In the genomic region with DNA sequence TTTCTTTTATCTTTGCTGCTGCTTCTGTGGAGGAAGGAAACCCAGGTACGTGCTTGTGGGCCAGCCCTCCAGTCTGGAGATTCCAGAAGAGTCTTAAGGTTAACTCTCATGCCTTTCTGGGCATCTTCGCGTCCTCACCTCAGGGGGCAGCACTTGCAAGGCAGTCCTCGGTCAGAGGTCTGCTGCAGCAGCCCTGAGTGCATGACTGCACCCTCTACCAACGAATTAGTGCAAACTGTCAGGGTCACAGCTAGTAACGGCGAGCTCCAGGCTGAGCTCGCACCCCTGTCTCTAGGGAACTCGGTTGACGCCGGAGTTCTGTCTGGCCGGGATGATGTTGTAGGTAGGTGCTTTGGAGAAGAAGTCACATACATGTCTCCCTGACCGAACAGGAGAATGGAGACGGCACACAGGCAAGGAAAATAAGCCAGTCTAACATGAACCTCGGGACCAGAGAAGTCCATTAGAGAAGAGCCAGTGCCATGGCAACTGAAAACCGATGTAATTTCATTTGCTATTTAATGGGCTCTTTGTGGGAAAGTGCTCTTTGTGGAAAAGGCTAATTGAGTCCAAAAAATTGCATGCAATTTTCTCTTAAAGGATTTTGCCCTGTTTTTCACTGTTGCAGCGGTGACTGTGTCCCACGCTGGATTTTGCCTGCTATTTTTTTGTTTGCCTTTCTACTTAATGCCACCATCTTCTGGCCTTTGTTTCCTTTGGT, we compare ENCODE assay signal across 9 mouse cellular contexts. TPM values are rescaled to one million over a fixed set of nuclear protein-coding genes. Genes with fewer than 3 reads are reported as not detected.
DNase-seq lines count a peak whose midpoint lies in the region; ATAC-seq lines count a peak whose summit lies in the region.
"Had no signal": no experiment of that assay in that cellular context is flagged by ENCODE, and none has a peak within 500 bp of the region (broad histone marks: within the 10 kb centered on the region; RNA-seq: fewer than 3 reads in every experiment).

No protein-coding gene starts in this region.

- H3K4me1 ChIP-seq in lung, embryonic 15.5 days, result no peaks in the 10 kb centered on the region
- H3K4me1 ChIP-seq in forebrain, embryonic 10.5 days, result peaks cover 70% of the 10 kb centered on the region
- 0 out of 2 replicates have a peak, but pooled peaks cover 2% of the 10 kb centered on the region for H3K4me1 ChIP-seq in intestine, embryonic 16.5 days (ENCODE audit: control insufficient read depth, insufficient read depth, low read length)
- peaks cover 23% of the 10 kb centered on the region for H3K4me1 ChIP-seq in neural tube, embryonic 15.5 days

- H3K36me3 ChIP-seq in lung, embryonic 15.5 days, result no peaks in the 10 kb centered on the region
- no peaks in the 10 kb centered on the region for H3K36me3 ChIP-seq in forebrain, embryonic 10.5 days (replicated peaks)
- no peaks in the 10 kb centered on the region for H3K36me3 ChIP-seq in intestine, embryonic 16.5 days (ENCODE audit: control insufficient read depth, insufficient read depth, low read length)
- H3K36me3 ChIP-seq in neural tube, embryonic 15.5 days, result no peaks in the 10 kb centered on the region

- H3K9ac ChIP-seq in lung, embryonic 15.5 days, result no peak overlapping the region
- no peak overlapping the region for H3K9ac ChIP-seq in intestine, embryonic 16.5 days (ENCODE audit: low read depth, low read length)
- peak overlapping the region; percentile 26 for H3K9ac ChIP-seq in neural tube, embryonic 15.5 days (replicated peaks)

- H3K4me2 ChIP-seq in lung, embryonic 15.5 days, result peak overlapping the region; percentile 26
- H3K4me2 ChIP-seq in intestine, embryonic 16.5 days (ENCODE audit: low read depth, low read length), result peak overlapping the region; percentile 25; the same call in 1 of the 2 replicates
- H3K4me2 ChIP-seq in neural tube, embryonic 15.5 days, result peak overlapping the region; percentile 58

- ATAC-seq in lung, embryonic 15.5 days (ENCODE audit: borderline replicate concordance, extremely low read depth, low FRiP score, low TSS enrichment), result no peak
- ATAC-seq in intestine, embryonic 16.5 days, result no peak; the same call in 1 of the 2 replicates
- ATAC-seq in neural tube, embryonic 15.5 days (ENCODE audit: low FRiP score), result peak; percentile 69
- ATAC-seq in inflammation-experienced regulatory T-cells, adult 6 months, result no peak

- no peak overlapping the region for H3K4me3 ChIP-seq in lung, embryonic 15.5 days
- peak overlapping the region; percentile 36; the same call in 1 of the 2 replicates for H3K4me3 ChIP-seq in forebrain, embryonic 10.5 days
- H3K4me3 ChIP-seq in intestine, embryonic 16.5 days (ENCODE audit: low read length), result no peak overlapping the region
- peak overlapping the region; percentile 24 for H3K4me3 ChIP-seq in neural tube, embryonic 15.5 days (replicated peaks)
- H3K4me3 ChIP-seq: megakaryocyte, embryonic 14.5 days had no signal

- WGBS in lung, embryonic 15.5 days, result 28% methylated on average over 18 of the region's 18 CpGs
- WGBS in forebrain, embryonic 10.5 days, result 18% methylated on average over 18 of the region's 18 CpGs
- 35% methylated on average over 18 of the region's 18 CpGs for WGBS in intestine, embryonic 16.5 days
- 12% methylated on average over 18 of the region's 18 CpGs for WGBS in neural tube, embryonic 15.5 days

- no peak for DNase-seq in lung, postnatal 36 days
- peak; percentile 70 for DNase-seq in forebrain, embryonic 10.5 days (ENCODE audit: extremely low spot score, low spot score)
- no peak for DNase-seq in left cerebral cortex, postnatal 25 days (ENCODE audit: low spot score in 2 of 2)
- DNase-seq: gastrocnemius, postnatal 14 days had no signal

- H3K9me3 ChIP-seq in lung, embryonic 15.5 days, result no peaks in the 10 kb centered on the region
- H3K9me3 ChIP-seq in forebrain, embryonic 10.5 days, result no peaks in the 10 kb centered on the region
- no peaks in the 10 kb centered on the region for H3K9me3 ChIP-seq in intestine, embryonic 16.5 days (ENCODE audit: control insufficient read depth, low read length)
- no peaks in the 10 kb centered on the region for H3K9me3 ChIP-seq in neural tube, embryonic 15.5 days (replicated peaks)
- H3K9me3 ChIP-seq: megakaryocyte, embryonic 14.5 days had no signal

- no peaks in the 10 kb centered on the region for H3K27me3 ChIP-seq in lung, embryonic 15.5 days
- no peaks in the 10 kb centered on the region; the same call in 1 of the 2 replicates for H3K27me3 ChIP-seq in forebrain, embryonic 10.5 days (ENCODE audit: poor library complexity, severe bottlenecking)
- H3K27me3 ChIP-seq in intestine, embryonic 16.5 days (replicated peaks; ENCODE audit: control insufficient read depth, insufficient read depth, low read length), result no peaks in the 10 kb centered on the region
- H3K27me3 ChIP-seq in neural tube, embryonic 15.5 days (replicated peaks), result no peaks in the 10 kb centered on the region

- no peak overlapping the region for H3K27ac ChIP-seq in lung, embryonic 15.5 days
- peak overlapping the region; percentile 86 for H3K27ac ChIP-seq in forebrain, embryonic 10.5 days
- H3K27ac ChIP-seq in intestine, embryonic 16.5 days (ENCODE audit: low read length), result no peak overlapping the region
- H3K27ac ChIP-seq in neural tube, embryonic 15.5 days (replicated peaks), result peak overlapping the region; percentile 75

- intact Hi-C loops in left cerebral cortex, postnatal 25 days (cut with DNase I), result loop anchor here (5.0 kb wide), 1 partner anchor 1891 kb away; no protein-coding TSS in a partner anchor

RNA-seq across cellular contexts. Expression of gene Asb4, which starts 20.1 kb away (rescaled TPM):
- 7.3 and 8.2 TPM in 2 replicates for polyA plus RNA-seq in lung, embryonic 15.5 days (2015; fragmentation: Nextera tagmentation; extraction: Ambion mirVana)
- polyA plus RNA-seq in forebrain, embryonic 10.5 days (2016; fragmentation: Nextera tagmentation; extraction: Ambion mirVana), result 23.0 and 25.3 TPM in 2 replicates
- 11.5 and 14.0 TPM in 2 replicates for polyA plus RNA-seq in intestine, embryonic 16.5 days (2015; fragmentation: Nextera tagmentation; extraction: Ambion mirVana)
- polyA plus RNA-seq in neural tube, embryonic 15.5 days (2015; fragmentation: Nextera tagmentation; extraction: Ambion mirVana), result 11.4 and 11.5 TPM in 2 replicates
- polyA plus RNA-seq in inflammation-experienced regulatory T-cells, adult 6 months (2017; shearing (Covaris generic)), result under 1 TPM in 2 of 3 experiments, not detected in 1; 0.21 to 0.22 TPM
- total RNA-seq in left cerebral cortex, postnatal 25 days (2021), result 1 to 10 TPM in 1 of 2 experiments, under 1 TPM in 1; 0.55 to 1.0 TPM

Comparison
In these comparisons a context has a peak if more than half of its experiments do, and no peak if none do; other contexts are left out.
1. H3K27ac ChIP-seq: peak in forebrain, embryonic 10.5 days (single experiment) and neural tube, embryonic 15.5 days (single experiment); none in lung, embryonic 15.5 days (single experiment) and intestine, embryonic 16.5 days (single experiment).
2. H3K4me3 ChIP-seq: peak in forebrain, embryonic 10.5 days (single experiment) and neural tube, embryonic 15.5 days (single experiment); none in lung, embryonic 15.5 days (single experiment) and intestine, embryonic 16.5 days (single experiment).
3. Peak in every context shown above with its lines, with median percentiles within 50 percentile points of each other: H3K4me2 ChIP-seq.